Mouse (Mus musculus): ENCODE data around the gene Emg1. TPM values are rescaled to one million over a fixed set of nuclear protein-coding genes. Genes with fewer than 3 reads are reported as not detected.

Gene Emg1
- total RNA-seq (2021) = 10 to 100 TPM; 51.3 to 54.4 TPM

- DNase-seq (ENCODE audit: extremely low spot score in 1 of 2, low spot score in 1 of 2) = peak; percentile 91 to 94
These were observed at the start of gene Emg1, which contains the start of gene Phb2 for GRCm38 (mm10) chr6:124711824-124712782. TSS of gene Emg1 (minus strand) at chr6:124712178. TSS of gene Phb2 (plus strand) at chr6:124712336.

GRCm38 (mm10) chr6:124759259-124759658, 47.3 kb upstream of the Emg1 start:
- peak; percentile 68 to 86 for DNase-seq (ENCODE audit: extremely low spot score in 1 of 2, low spot score in 1 of 2)

- DNase-seq (ENCODE audit: extremely low spot score in 1 of 2, low spot score in 1 of 2) = no peak
These were observed 46.9 kb upstream of the Emg1 start for GRCm38 (mm10) chr6:124758849-124759232.

- DNase-seq (ENCODE audit: extremely low spot score in 1 of 2, low spot score in 1 of 2) = peak; percentile 45 to 59
These were observed 46.2 kb upstream of the Emg1 start for GRCm38 (mm10) chr6:124757909-124758848.

- DNase-seq (ENCODE audit: extremely low spot score in 1 of 2, low spot score in 1 of 2) = no peak
These were observed 45.4 kb upstream of the Emg1 start for GRCm38 (mm10) chr6:124757351-124757880.

GRCm38 (mm10) chr6:124756652-124757350, 44.8 kb upstream of the Emg1 start:
- peak; percentile 68 to 76 for DNase-seq (ENCODE audit: extremely low spot score in 1 of 2, low spot score in 1 of 2)

GRCm38 (mm10) chr6:124755831-124756595, 44.0 kb upstream of the Emg1 start, which contains the start of the genes Gm45234 and Atn1:
TSS of gene Gm45234 (minus strand) at chr6:124756021.
TSS of gene Atn1 (minus strand) at chr6:124756524.
- peak; percentile 32 to 34 for DNase-seq (ENCODE audit: extremely low spot score in 1 of 2, low spot score in 1 of 2)

- DNase-seq (ENCODE audit: extremely low spot score in 1 of 2, low spot score in 1 of 2) = no peak
These were observed 43.3 kb upstream of the Emg1 start for GRCm38 (mm10) chr6:124755306-124755705.

GRCm38 (mm10) chr6:124753861-124754260, 41.9 kb upstream of the Emg1 start:
- no peak for DNase-seq (ENCODE audit: extremely low spot score in 1 of 2, low spot score in 1 of 2)

GRCm38 (mm10) chr6:124750405-124750804, 38.4 kb upstream of the Emg1 start:
- no peak for DNase-seq (ENCODE audit: extremely low spot score in 1 of 2, low spot score in 1 of 2)

- no peak for DNase-seq (ENCODE audit: extremely low spot score in 1 of 2, low spot score in 1 of 2)
These were observed 35.0 kb upstream of the Emg1 start for GRCm38 (mm10) chr6:124746654-124747632.

- peak in 1 of 2 experiments; percentile 24 for DNase-seq (ENCODE audit: extremely low spot score in 1 of 2, low spot score in 1 of 2)
These were observed 34.3 kb upstream of the Emg1 start for GRCm38 (mm10) chr6:124746296-124746605.

GRCm38 (mm10) chr6:124745490-124746295, 33.7 kb upstream of the Emg1 start:
- peak; percentile 89 to 90 for DNase-seq (ENCODE audit: extremely low spot score in 1 of 2, low spot score in 1 of 2)

- DNase-seq (ENCODE audit: extremely low spot score in 1 of 2, low spot score in 1 of 2) = no peak
These were observed 32.9 kb upstream of the Emg1 start for GRCm38 (mm10) chr6:124744755-124745321.

GRCm38 (mm10) chr6:124743647-124744046, 31.7 kb upstream of the Emg1 start:
- DNase-seq (ENCODE audit: extremely low spot score in 1 of 2, low spot score in 1 of 2) = no peak

GRCm38 (mm10) chr6:124742839-124743514, 31.0 kb upstream of the Emg1 start:
- DNase-seq (ENCODE audit: extremely low spot score in 1 of 2, low spot score in 1 of 2) = no peak
